Mouse (Mus musculus) midbrain, embryonic 10.5 days (tissue): ENCODE measurements around the gene Slc16a10. TPM values are rescaled to one million over a fixed set of nuclear protein-coding genes. Genes with fewer than 3 reads are reported as not detected.

Source experiments
- DNase-seq: peaks from one replicate; pipeline ENCODE4 v3.0.0-alpha.2; 2017; ENCODE audit warnings: low spot score
- H3K27ac ChIP-seq: fragments of 300-500 bp; sonication (generic); replicated peaks from 2 replicates; pipeline ENCODE4 v1.5.1; 2016; ENCODE audit warnings: mild to moderate bottlenecking
- H3K27me3 ChIP-seq: fragments of 300-500 bp; sonication (generic); 2 replicates; pipeline ENCODE4 v1.6.1; 2016; ENCODE audit warnings: low read depth, mild to moderate bottlenecking; ENCODE audit not compliant: poor library complexity, severe bottlenecking
- H3K36me3 ChIP-seq: fragments of 300-500 bp; sonication (generic); 2 replicates; pipeline ENCODE4 v1.6.1; 2016; ENCODE audit warnings: mild to moderate bottlenecking, moderate library complexity
- H3K4me1 ChIP-seq: fragments of 300-500 bp; sonication (generic); 2 replicates; pipeline ENCODE4 v1.6.1; 2016
- H3K4me3 ChIP-seq: fragments of 300-500 bp; sonication (generic); 2 replicates; pipeline ENCODE4 v1.5.1; 2016; ENCODE audit warnings: mild to moderate bottlenecking, moderate library complexity
- H3K9me3 ChIP-seq: fragments of 300-500 bp; sonication (generic); replicated peaks from 2 replicates; pipeline ENCODE4 v1.6.1; 2016; ENCODE audit warnings: mild to moderate bottlenecking
- WGBS: fragments of 180-500 bp; shearing (Covaris S2); methylation state at CpG from one replicate; pipeline ENCODE4 v1.1.7; 2016; 5-methylcytosine and 5-hydroxymethylcytosine counted together
- polyA plus RNA-seq: library from polyadenylated mRNA; unstranded; fragments of >200 nt; fragmentation: Nextera tagmentation; extraction: Ambion mirVana; gene quantifications from 2 replicates; pipeline ENCODE4 v1.2.1, GENCODE M21; 2016

Gene Slc16a10
- polyA plus RNA-seq, 1 experiment from 2014 or later, result 6.4 TPM

DNA sequence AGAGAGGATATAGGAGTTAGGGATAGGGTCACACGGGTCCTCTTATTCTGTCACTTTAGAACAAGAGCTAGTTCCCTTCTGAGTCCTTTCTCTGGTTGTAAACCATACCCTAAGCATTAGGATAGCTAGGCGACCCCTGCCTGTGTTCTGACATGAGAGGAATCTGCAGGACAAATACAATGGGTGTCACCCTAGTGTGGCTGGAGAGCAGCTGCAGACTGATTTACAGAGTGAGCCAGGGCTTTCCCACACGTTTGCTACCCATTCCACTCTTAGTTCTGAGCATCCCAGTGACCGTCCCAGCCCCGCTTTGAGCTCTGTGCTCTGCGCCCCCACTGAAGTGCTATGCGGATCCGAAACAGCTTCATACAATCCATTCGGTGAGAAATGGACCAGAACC is 71.4 kb downstream of the Slc16a10 start:
- H3K9me3 ChIP-seq, result no peaks in the 10 kb centered on the region
- WGBS, result 65% methylated on average over 9 of the region's 9 CpGs
- no peaks in the 10 kb centered on the region for H3K27me3 ChIP-seq
- no peak overlapping the region for H3K4me3 ChIP-seq
- DNase-seq, result no peak
- peaks cover 16% of the 10 kb centered on the region for H3K4me1 ChIP-seq
- H3K27ac ChIP-seq, result no peak overlapping the region
- no peaks in the 10 kb centered on the region for H3K36me3 ChIP-seq

GRCm38 (mm10) chr10:40069270-40069669 is 72.8 kb downstream of the Slc16a10 start:
- DNase-seq, result no peak
- Histone ChIP-seq H3K4me3 (no peak overlapping the region), H3K27ac (no peak overlapping the region), H3K4me1 (peaks cover 23% of the 10 kb centered on the region), H3K9me3 (no peaks in the 10 kb centered on the region), H3K36me3 (no peaks in the 10 kb centered on the region), H3K27me3 (no peaks in the 10 kb centered on the region)
- WGBS, result 71% methylated on average over 4 of the region's 4 CpGs

DNA sequence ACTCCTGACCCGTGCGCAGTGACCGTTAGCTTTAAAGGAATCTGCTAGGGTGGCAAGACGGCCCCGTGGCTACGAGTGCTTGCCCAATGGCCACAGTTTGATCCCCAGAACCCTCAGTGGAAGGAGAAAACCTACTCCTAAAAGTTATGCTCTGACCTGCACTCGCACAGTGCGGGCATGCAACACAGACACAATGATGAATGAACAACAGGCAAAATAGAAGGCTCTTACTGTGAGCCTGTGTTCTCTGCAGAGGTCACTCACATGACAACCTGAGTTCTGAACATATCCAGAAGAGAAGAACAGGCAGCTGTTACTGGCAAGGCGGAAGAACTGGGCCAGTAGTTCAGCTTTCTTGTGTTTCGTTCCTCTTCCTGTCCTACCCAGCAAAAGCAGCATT is 73.5 kb downstream of the Slc16a10 start:
- 83% methylated on average over 10 of the region's 10 CpGs for WGBS
- Histone ChIP-seq H3K27ac (no peak overlapping the region), H3K9me3 (no peaks in the 10 kb centered on the region), H3K27me3 (no peaks in the 10 kb centered on the region), H3K4me1 (peaks cover 23% of the 10 kb centered on the region), H3K36me3 (no peaks in the 10 kb centered on the region), H3K4me3 (no peak overlapping the region)
- DNase-seq, result no peak

DNA sequence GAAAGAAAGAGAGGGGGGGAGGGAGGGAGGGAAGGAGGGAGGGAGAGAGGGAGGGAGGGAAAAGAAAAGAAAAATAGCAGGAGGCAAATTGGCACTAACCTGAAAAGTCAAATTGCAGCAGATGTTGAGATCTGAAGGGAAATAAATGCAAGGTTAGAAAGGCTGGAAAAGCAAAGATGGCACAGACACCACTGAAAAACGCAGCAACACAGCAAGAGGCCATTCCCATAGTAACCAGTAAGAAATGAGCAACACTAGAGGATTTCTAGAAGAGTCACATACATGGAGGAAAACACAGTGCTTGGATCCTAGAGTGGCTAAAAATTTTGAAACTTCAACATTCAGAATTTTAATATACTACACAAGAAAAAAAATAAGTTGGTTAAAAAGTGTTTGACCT is 74.5 kb downstream of the Slc16a10 start:
- no peak overlapping the region for H3K27ac ChIP-seq
- H3K4me1 ChIP-seq, result peaks cover 32% of the 10 kb centered on the region
- no peaks in the 10 kb centered on the region for H3K9me3 ChIP-seq
- DNase-seq, result no peak
- no peaks in the 10 kb centered on the region for H3K36me3 ChIP-seq
- 17% methylated on average over 1 of the region's 1 CpGs for WGBS
- H3K4me3 ChIP-seq, result no peak overlapping the region
- H3K27me3 ChIP-seq, result no peaks in the 10 kb centered on the region

GRCm38 (mm10) chr10:40067071-40067470 is 75.0 kb downstream of the Slc16a10 start:
- Histone ChIP-seq H3K27me3 (no peaks in the 10 kb centered on the region), H3K36me3 (no peaks in the 10 kb centered on the region), H3K4me1 (peaks cover 32% of the 10 kb centered on the region), H3K4me3 (no peak overlapping the region), H3K27ac (no peak overlapping the region), H3K9me3 (no peaks in the 10 kb centered on the region)
- no peak for DNase-seq
- WGBS, result 57% methylated on average over 1 of the region's 1 CpGs

DNA sequence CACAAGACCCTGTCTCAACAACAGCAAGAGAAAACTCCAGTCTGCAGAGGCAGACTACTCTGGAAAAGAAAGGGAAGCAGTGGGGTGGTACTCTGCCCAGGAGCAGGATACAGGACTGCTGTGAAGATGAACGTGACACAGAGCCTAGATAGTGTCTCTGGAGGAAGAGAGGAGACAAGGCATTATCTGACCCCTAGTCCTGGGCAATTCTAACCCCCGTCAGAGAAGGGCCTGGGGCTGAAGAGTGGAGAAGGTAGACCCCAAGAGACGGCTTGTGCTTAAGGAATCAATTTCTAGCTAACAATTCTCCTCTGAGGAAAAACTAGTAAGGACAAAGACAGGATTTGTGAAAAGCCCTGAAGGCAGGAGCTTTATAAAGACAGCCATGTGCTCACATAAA is 76.7 kb downstream of the Slc16a10 start:
- Histone ChIP-seq H3K4me1 (peaks cover 27% of the 10 kb centered on the region), H3K27ac (peak overlapping the region; percentile 63), H3K36me3 (no peaks in the 10 kb centered on the region)

GRCm38 (mm10) chr10:40063291-40063890 is 78.7 kb downstream of the Slc16a10 start:
- Histone ChIP-seq H3K4me3 (no peak overlapping the region), H3K9me3 (no peaks in the 10 kb centered on the region), H3K36me3 (no peaks in the 10 kb centered on the region), H3K27ac (no peak overlapping the region), H3K4me1 (peaks cover 27% of the 10 kb centered on the region), H3K27me3 (no peaks in the 10 kb centered on the region)
- WGBS, result 27% methylated on average over 5 of the region's 5 CpGs
- no peak for DNase-seq

More for the DNA sequence above, 76.7 kb downstream of the Slc16a10 start:
- Histone ChIP-seq H3K27me3 (no peaks in the 10 kb centered on the region), H3K4me3 (no peak overlapping the region), H3K9me3 (no peaks in the 10 kb centered on the region)
- WGBS, result 19% methylated on average over 3 of the region's 3 CpGs
- no peak for DNase-seq

DNA sequence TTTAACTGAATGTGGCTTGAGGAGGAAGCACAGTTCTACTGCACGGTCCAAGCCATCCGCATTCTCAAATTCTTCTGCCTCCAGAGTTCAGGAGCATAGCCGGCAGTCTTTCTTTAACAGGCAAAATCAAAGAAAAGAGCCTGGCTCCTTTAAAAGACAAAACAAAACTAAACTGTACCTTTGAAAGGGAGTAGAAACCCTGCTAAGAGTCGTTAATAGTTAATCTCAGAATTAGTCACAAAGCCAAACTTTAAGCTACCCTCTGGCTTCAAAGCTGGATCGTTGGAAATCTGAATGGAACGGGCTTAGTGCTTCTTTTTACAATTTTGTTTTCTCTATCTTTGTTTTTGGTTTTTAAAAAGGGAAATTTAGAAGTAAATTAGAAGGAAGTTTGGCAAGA is 79.2 kb downstream of the Slc16a10 start:
- Histone ChIP-seq H3K4me1 (peaks cover 24% of the 10 kb centered on the region), H3K27me3 (no peaks in the 10 kb centered on the region), H3K27ac (no peak overlapping the region), H3K4me3 (no peak overlapping the region), H3K36me3 (no peaks in the 10 kb centered on the region), H3K9me3 (no peaks in the 10 kb centered on the region)
- 30% methylated on average over 6 of the region's 6 CpGs for WGBS
- no peak for DNase-seq

- Histone ChIP-seq H3K4me1 (peaks cover 19% of the 10 kb centered on the region), H3K9me3 (no peaks in the 10 kb centered on the region), H3K27ac (no peak overlapping the region), H3K36me3 (no peaks in the 10 kb centered on the region), H3K27me3 (no peaks in the 10 kb centered on the region), H3K4me3 (no peak overlapping the region)
- no peak for DNase-seq
- 84% methylated on average over 5 of the region's 5 CpGs for WGBS
These were observed 80.1 kb downstream of the Slc16a10 start for GRCm38 (mm10) chr10:40061926-40062325.

- Histone ChIP-seq H3K36me3 (no peaks in the 10 kb centered on the region), H3K27ac (no peak overlapping the region), H3K4me1 (peaks cover 8% of the 10 kb centered on the region; the same call in 1 of the 2 replicates), H3K27me3 (no peaks in the 10 kb centered on the region), H3K9me3 (no peaks in the 10 kb centered on the region), H3K4me3 (no peak overlapping the region)
- no peak for DNase-seq
- 84% methylated on average over 3 of the region's 3 CpGs for WGBS
These were observed 83.3 kb downstream of the Slc16a10 start for GRCm38 (mm10) chr10:40058786-40059120.

DNA sequence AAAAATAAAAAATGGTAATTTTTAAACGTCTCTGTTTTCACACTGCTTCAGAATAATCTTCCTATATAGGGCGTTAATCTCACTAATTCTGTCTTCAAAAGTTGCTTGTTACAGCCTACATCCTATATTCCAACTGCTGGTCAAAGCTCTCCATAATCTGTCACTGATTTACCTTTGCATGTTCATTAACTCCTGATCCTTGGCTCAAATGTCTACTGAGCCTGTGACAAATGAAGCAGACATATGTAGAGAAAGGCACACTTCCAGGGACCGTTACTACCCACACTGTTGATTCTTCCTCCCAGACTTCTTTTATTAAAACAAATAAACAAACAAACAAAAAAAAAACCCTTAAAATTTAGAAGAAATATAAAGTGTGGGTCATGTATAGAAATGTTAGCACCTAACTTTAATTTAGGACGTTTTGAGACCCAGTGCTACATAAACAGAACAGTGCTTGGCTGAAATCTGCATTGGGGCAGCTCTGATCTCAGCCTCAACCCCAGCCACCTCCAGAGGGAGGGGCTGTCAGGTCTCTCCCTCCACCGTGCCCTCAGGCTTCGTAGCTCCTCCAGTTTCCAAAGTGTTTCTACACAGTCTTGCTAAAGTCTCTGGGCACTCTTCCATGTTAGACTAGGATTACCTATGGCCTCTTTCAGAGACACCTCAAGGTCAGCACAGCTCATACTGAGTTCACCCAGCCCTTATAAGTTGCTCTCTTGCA is 83.8 kb downstream of the Slc16a10 start:
- WGBS, result 63% methylated on average over 6 of the region's 6 CpGs
- DNase-seq, result no peak
- H3K4me3 ChIP-seq, result no peak overlapping the region

GRCm38 (mm10) chr10:40057615-40058014 is 84.4 kb downstream of the Slc16a10 start:
- no peak overlapping the region for H3K27ac ChIP-seq
- 71% methylated on average over 2 of the region's 2 CpGs for WGBS
- no peak for DNase-seq
- no peaks in the 10 kb centered on the region for H3K4me1 ChIP-seq
- H3K4me3 ChIP-seq, result no peak overlapping the region
- H3K36me3 ChIP-seq, result no peaks in the 10 kb centered on the region
- H3K9me3 ChIP-seq, result no peaks in the 10 kb centered on the region
- H3K27me3 ChIP-seq, result no peaks in the 10 kb centered on the region

More for the DNA sequence above, 83.8 kb downstream of the Slc16a10 start:
- H3K27me3 ChIP-seq, result no peaks in the 10 kb centered on the region
- no peak overlapping the region for H3K27ac ChIP-seq
- peaks cover 6% of the 10 kb centered on the region; the same call in 1 of the 2 replicates for H3K4me1 ChIP-seq
- H3K9me3 ChIP-seq, result no peaks in the 10 kb centered on the region
- no peaks in the 10 kb centered on the region for H3K36me3 ChIP-seq

- Histone ChIP-seq H3K4me3 (no peak overlapping the region), H3K27me3 (no peaks in the 10 kb centered on the region), H3K4me1 (no peaks in the 10 kb centered on the region), H3K27ac (no peak overlapping the region), H3K9me3 (no peaks in the 10 kb centered on the region), H3K36me3 (no peaks in the 10 kb centered on the region)
- 92% methylated on average over 8 of the region's 8 CpGs for WGBS
- no peak for DNase-seq
These were observed 87.6 kb downstream of the Slc16a10 start for GRCm38 (mm10) chr10:40054455-40054854.
